Mouse (Mus musculus) stomach, postnatal 0 days (tissue): Measurements from ENCODE around the gene Ckap2. TPM values are rescaled to one million over a fixed set of nuclear protein-coding genes. Genes with fewer than 3 reads are reported as not detected.

Experiments used
- ATAC-seq: fragments of 200-750 bp; cut with Nextera tagmentation; 2 replicates; pipeline ENCODE4 v1.8.0; 2017; ENCODE audit not compliant: low FRiP score, low TSS enrichment
- DNase-seq: peaks from one replicate; pipeline ENCODE4 v3.0.0-alpha.2; 2016; ENCODE audit warnings: low spot score
- H3K27ac ChIP-seq: fragments of 300-500 bp; sonication (generic); replicated peaks from 2 replicates; pipeline ENCODE4 v1.5.1; 2014; ENCODE audit warnings: mild to moderate bottlenecking, control low read depth
- H3K27me3 ChIP-seq: fragments of 300-500 bp; sonication (generic); 2 replicates; pipeline ENCODE4 v1.6.1; 2014; ENCODE audit warnings: low read length; ENCODE audit not compliant: control insufficient read depth, insufficient read depth
- H3K36me3 ChIP-seq: fragments of 300-500 bp; sonication (generic); 2 replicates; pipeline ENCODE4 v1.6.1; 2014; ENCODE audit warnings: low read length, mixed read lengths; ENCODE audit not compliant: control insufficient read depth, insufficient read depth
- H3K4me1 ChIP-seq: fragments of 300-500 bp; sonication (generic); replicated peaks from 2 replicates; pipeline ENCODE4 v1.6.1; 2014; ENCODE audit warnings: antibody characterized with exemption; ENCODE audit not compliant: control insufficient read depth, insufficient read depth
- H3K4me2 ChIP-seq: fragments of 300-500 bp; sonication (generic); replicated peaks from 2 replicates; pipeline ENCODE4 v1.6.1; 2014; ENCODE audit warnings: low read depth, mild to moderate bottlenecking, control low read depth, moderate library complexity
- H3K4me3 ChIP-seq: fragments of 300-500 bp; sonication (generic); 2 replicates; pipeline ENCODE4 v1.5.1; 2014; ENCODE audit warnings: low read depth, low read length, control low read depth
- H3K9ac ChIP-seq: fragments of 300-500 bp; sonication (generic); 2 replicates; pipeline ENCODE4 v1.6.1; 2014; ENCODE audit warnings: mild to moderate bottlenecking, low read length, control low read depth, mixed read lengths
- H3K9me3 ChIP-seq: fragments of 300-500 bp; sonication (generic); 2 replicates; pipeline ENCODE4 v1.6.1; 2016; ENCODE audit warnings: low read length; ENCODE audit not compliant: control insufficient read depth
- CTCF ChIP-seq: IDR thresholded peaks from 2 replicates; pipeline ENCODE4 v1.5.1; 2016; ENCODE audit warnings: antibody characterized with exemption, low read depth, mild to moderate bottlenecking, moderate library complexity
- EP300 ChIP-seq: optimal IDR thresholded peaks from 2 replicates; pipeline ENCODE3; 2016; ENCODE audit warnings: antibody characterized with exemption
- WGBS: fragments of 180-500 bp; shearing (Covaris S2); extraction: QIAGEN DNeasy Blood & Tissue Kit; methylation state at CpG from one replicate; pipeline ENCODE4 v1.1.7; 2014; 5-methylcytosine and 5-hydroxymethylcytosine counted together
- polyA plus RNA-seq: library from polyadenylated mRNA; unstranded; fragments of >200 nt; fragmentation: Nextera tagmentation; extraction: Ambion mirVana; gene quantifications from 2 replicates; pipeline ENCODE4 v1.2.1, GENCODE M21; 2015

Ckap2 gene
- polyA plus RNA-seq, 1 experiment from 2014 or later = 17.0 TPM

GRCm38 (mm10) chr8:22162206-22162605, 23.4 kb downstream of the Ckap2 start:
- DNase-seq = no peak
- no peak overlapping the region for H3K4me3 ChIP-seq
- no peak overlapping the region for H3K9ac ChIP-seq
- no peaks in the 10 kb centered on the region for H3K36me3 ChIP-seq
- no peaks in the 10 kb centered on the region for H3K9me3 ChIP-seq
- 76% methylated on average over 8 of the region's 8 CpGs for WGBS
- no peaks in the 10 kb centered on the region for H3K4me1 ChIP-seq
- no peak for TF ChIP-seq CTCF
- no peak for TF ChIP-seq EP300
- no peak overlapping the region for H3K27ac ChIP-seq
- no peaks in the 10 kb centered on the region for H3K27me3 ChIP-seq
- no peak for ATAC-seq
- H3K4me2 ChIP-seq = no peak overlapping the region

DNA sequence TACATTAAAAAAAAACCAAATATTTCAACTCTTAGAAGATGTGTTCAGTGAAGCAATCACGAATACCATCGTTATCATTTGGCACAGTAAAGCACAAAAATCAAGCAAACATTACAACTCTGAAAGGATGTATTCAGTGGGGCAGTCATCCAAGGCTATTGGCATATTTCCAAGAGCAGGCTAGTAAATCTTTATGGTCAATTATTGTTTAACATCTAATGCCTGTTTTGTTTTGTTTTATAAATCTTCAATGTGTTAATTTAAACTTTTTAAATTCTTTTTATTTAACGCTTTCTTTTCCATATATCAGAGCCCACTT, 35.3 kb downstream of the Ckap2 start:
- DNase-seq = no peak
- no peak for ATAC-seq
- no peaks in the 10 kb centered on the region for H3K4me1 ChIP-seq
- no peak overlapping the region for H3K4me3 ChIP-seq
- 35% methylated on average over 3 of the region's 3 CpGs for WGBS
- H3K36me3 ChIP-seq = no peaks in the 10 kb centered on the region; the same call in 1 of the 2 replicates
- H3K4me2 ChIP-seq = no peak overlapping the region
- H3K27me3 ChIP-seq = no peaks in the 10 kb centered on the region
- H3K9ac ChIP-seq = no peak overlapping the region
- TF ChIP-seq EP300 (no peak), CTCF (no peak)
- no peak overlapping the region for H3K27ac ChIP-seq
- no peaks in the 10 kb centered on the region for H3K9me3 ChIP-seq

DNA sequence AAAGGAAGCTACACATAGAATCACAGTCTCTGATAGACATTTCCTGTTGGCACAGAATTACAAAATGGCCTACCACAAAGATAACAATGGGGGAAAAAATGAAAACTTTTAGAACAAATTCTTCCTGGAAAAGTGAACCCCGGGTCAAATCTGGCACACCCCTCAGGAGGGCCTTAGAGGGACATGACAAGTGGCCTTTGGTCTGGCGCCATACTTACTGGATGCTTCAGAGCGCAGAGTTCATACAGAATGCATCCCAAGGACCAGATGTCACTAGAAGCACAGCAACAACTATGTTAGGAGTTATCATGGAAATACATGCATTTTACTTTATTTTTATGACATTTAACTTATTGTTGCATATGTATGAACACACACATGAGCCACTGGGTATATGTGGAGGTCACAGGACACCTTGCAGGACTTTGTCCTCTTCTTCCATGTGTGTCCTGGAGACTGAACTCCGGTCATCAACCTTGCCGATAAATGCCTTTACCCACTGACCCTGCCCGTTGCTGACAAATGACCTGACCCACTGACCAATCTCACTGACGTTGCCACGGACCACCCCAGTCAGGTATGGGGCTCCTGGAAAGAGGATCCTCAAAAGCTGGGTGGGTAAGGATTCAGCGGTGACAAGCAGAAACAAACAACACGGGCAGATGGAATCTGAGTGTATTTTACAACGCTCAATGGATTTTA, 35.8 kb downstream of the Ckap2 start:
- Histone ChIP-seq H3K4me1 (no peaks in the 10 kb centered on the region), H3K36me3 (no peaks in the 10 kb centered on the region; the same call in 1 of the 2 replicates), H3K27ac (no peak overlapping the region), H3K9ac (no peak overlapping the region), H3K27me3 (no peaks in the 10 kb centered on the region), H3K9me3 (no peaks in the 10 kb centered on the region), H3K4me2 (no peak overlapping the region), H3K4me3 (no peak overlapping the region)
- TF ChIP-seq CTCF (no peak), EP300 (no peak)
- DNase-seq (no peak), ATAC-seq (no peak)
- 68% methylated on average over 11 of the region's 11 CpGs for WGBS

DNA sequence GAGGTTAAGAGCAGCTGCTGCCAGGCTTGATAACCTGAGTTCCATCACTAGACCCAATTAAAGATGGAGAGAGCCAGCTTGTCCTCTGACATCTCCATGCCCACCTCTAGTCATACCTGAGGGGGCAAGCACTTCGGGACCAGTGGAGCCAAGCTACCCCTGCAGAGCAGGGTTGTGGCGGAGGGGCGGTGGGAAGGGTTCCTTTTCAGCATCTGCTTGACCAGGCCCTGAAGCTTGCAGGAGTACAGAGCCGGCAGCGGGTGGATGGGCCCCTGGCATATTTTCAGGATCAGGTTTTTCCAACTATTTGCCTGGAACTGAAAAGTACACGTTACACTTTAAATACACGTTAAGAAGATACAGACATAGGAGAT, 37.3 kb downstream of the Ckap2 start:
- Histone ChIP-seq H3K27me3 (no peaks in the 10 kb centered on the region), H3K27ac (no peak overlapping the region), H3K36me3 (no peaks in the 10 kb centered on the region; the same call in 1 of the 2 replicates), H3K4me3 (no peak overlapping the region), H3K4me2 (no peak overlapping the region), H3K9ac (no peak overlapping the region), H3K4me1 (no peaks in the 10 kb centered on the region), H3K9me3 (no peaks in the 10 kb centered on the region)
- no peak for TF ChIP-seq CTCF
- TF ChIP-seq EP300 = no peak
- ATAC-seq = no peak
- no peak for DNase-seq
- 86% methylated on average over 7 of the region's 7 CpGs for WGBS

DNA sequence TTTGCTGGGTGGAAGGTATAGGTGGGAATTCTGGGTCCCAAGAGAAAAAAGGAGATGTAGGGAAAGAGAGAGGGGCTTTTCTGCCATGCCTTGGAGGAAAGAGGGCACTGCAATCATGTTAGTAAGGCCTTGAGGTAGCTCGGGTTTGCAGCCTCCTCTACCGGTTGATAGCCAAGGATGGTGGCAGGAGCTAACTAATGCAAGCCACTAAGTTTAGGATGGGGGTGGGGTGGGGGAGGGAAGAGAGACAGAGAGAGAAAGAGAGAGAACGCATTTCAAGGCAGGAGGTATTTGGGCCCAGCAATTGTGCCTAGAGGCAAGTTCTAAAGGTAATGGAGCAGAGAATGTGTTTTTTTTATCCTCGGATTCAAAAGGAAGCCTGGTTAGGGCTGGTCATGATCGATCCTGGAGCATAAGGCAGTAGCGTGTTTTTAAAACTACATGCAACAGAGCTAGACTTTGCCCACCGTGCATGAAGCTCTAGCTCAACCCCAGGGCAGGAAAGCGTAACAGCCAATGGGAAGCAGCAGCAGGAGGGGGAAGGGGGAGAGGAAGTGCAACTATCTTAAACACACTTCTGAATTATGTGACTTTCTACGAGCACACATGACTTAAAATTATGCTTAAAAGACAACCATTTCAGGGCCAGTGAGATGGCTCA, 37.8 kb downstream of the Ckap2 start:
- H3K4me2 ChIP-seq = no peak overlapping the region
- 82% methylated on average over 9 of the region's 9 CpGs for WGBS
- no peaks in the 10 kb centered on the region; the same call in 1 of the 2 replicates for H3K36me3 ChIP-seq
- no peak overlapping the region for H3K4me3 ChIP-seq
- no peak for TF ChIP-seq CTCF
- TF ChIP-seq EP300 = no peak
- no peak for DNase-seq
- no peaks in the 10 kb centered on the region for H3K4me1 ChIP-seq
- no peak overlapping the region for H3K9ac ChIP-seq
- no peaks in the 10 kb centered on the region for H3K27me3 ChIP-seq
- ATAC-seq = no peak
- no peaks in the 10 kb centered on the region for H3K9me3 ChIP-seq
- no peak overlapping the region for H3K27ac ChIP-seq

GRCm38 (mm10) chr8:22145831-22146230, 39.8 kb downstream of the Ckap2 start:
- Histone ChIP-seq H3K9me3 (no peaks in the 10 kb centered on the region), H3K27ac (no peak overlapping the region), H3K36me3 (peaks cover 2% of the 10 kb centered on the region; the same call in 1 of the 2 replicates), H3K27me3 (no peaks in the 10 kb centered on the region), H3K4me3 (no peak overlapping the region), H3K9ac (no peak overlapping the region), H3K4me2 (no peak overlapping the region), H3K4me1 (no peaks in the 10 kb centered on the region)
- TF ChIP-seq CTCF (no peak), EP300 (no peak)
- ATAC-seq = no peak
- 75% methylated on average over 6 of the region's 6 CpGs for WGBS
- DNase-seq = no peak
